Mouse (Mus musculus) embryonic facial prominence, embryonic 15.5 days (tissue): Measurements from ENCODE around the gene Slc35g1. TPM values are rescaled to one million over a fixed set of nuclear protein-coding genes. Genes with fewer than 3 reads are reported as not detected.
A peak's percentile ranks its signal among the peaks of the same experiment; 100 is the strongest.

Source experiments
- ATAC-seq: fragments of 200-750 bp; cut with Nextera tagmentation; 2 replicates; pipeline ENCODE4 v1.8.0; 2017; ENCODE audit warnings: low read depth, moderate TSS enrichment; ENCODE audit not compliant: insufficient number of reproducible peaks, low FRiP score, low TSS enrichment
- H3K27ac ChIP-seq: fragments of 300-500 bp; sonication (generic); replicated peaks from 2 replicates; pipeline ENCODE4 v1.5.1; 2015; ENCODE audit warnings: mild to moderate bottlenecking, inconsistent platforms
- H3K27me3 ChIP-seq: fragments of 300-500 bp; sonication (generic); 2 replicates; pipeline ENCODE4 v1.6.1; 2015; ENCODE audit warnings: inconsistent platforms
- H3K36me3 ChIP-seq: fragments of 300-500 bp; sonication (generic); 2 replicates; pipeline ENCODE4 v1.6.1; 2015; ENCODE audit warnings: mild to moderate bottlenecking, inconsistent platforms
- H3K4me1 ChIP-seq: fragments of 300-500 bp; sonication (generic); 2 replicates; pipeline ENCODE4 v1.6.1; 2015; ENCODE audit warnings: inconsistent platforms
- H3K4me2 ChIP-seq: fragments of 300-500 bp; sonication (generic); replicated peaks from 2 replicates; pipeline ENCODE4 v1.6.1; 2015; ENCODE audit warnings: mild to moderate bottlenecking, inconsistent platforms
- H3K4me3 ChIP-seq: fragments of 300-500 bp; sonication (generic); replicated peaks from 2 replicates; pipeline ENCODE4 v1.5.1; 2015; ENCODE audit warnings: mild to moderate bottlenecking, inconsistent platforms
- H3K9ac ChIP-seq: fragments of 300-500 bp; sonication (generic); 2 replicates; pipeline ENCODE4 v1.6.1; 2015; ENCODE audit warnings: inconsistent platforms
- H3K9me3 ChIP-seq: fragments of 300-500 bp; sonication (generic); replicated peaks from 2 replicates; pipeline ENCODE4 v1.6.1; 2016; ENCODE audit warnings: inconsistent platforms
- WGBS: fragments of 180-500 bp; shearing (Covaris S2); methylation state at CpG from one replicate; pipeline ENCODE4 v1.1.7; 2015; 5-methylcytosine and 5-hydroxymethylcytosine counted together
- polyA plus RNA-seq: library from polyadenylated mRNA; unstranded; fragments of >200 nt; fragmentation: Nextera tagmentation; extraction: Ambion mirVana; gene quantifications from 2 replicates; pipeline ENCODE4 v1.2.1, GENCODE M21; 2015

The Slc35g1 gene
- polyA plus RNA-seq, 1 experiment from 2014 or later = 3.1 TPM

- no peak overlapping the region for H3K27ac ChIP-seq
- no peaks in the 10 kb centered on the region for H3K36me3 ChIP-seq
- H3K9ac ChIP-seq = no peak overlapping the region
- H3K4me1 ChIP-seq = no peaks in the 10 kb centered on the region
- H3K27me3 ChIP-seq = no peaks in the 10 kb centered on the region
- WGBS = 42% methylated on average over 7 of the region's 7 CpGs
- H3K4me3 ChIP-seq = no peak overlapping the region
- no peaks in the 10 kb centered on the region for H3K9me3 ChIP-seq
- no peak overlapping the region for H3K4me2 ChIP-seq
- ATAC-seq = no peak
Observed at GRCm38 (mm10) chr19:38424581-38424980, 28.8 kb downstream of the Slc35g1 start.

- Histone ChIP-seq H3K27ac (no peak overlapping the region), H3K4me3 (no peak overlapping the region), H3K36me3 (no peaks in the 10 kb centered on the region), H3K4me1 (no peaks in the 10 kb centered on the region), H3K9ac (no peak overlapping the region), H3K4me2 (no peak overlapping the region), H3K9me3 (no peaks in the 10 kb centered on the region), H3K27me3 (no peaks in the 10 kb centered on the region)
- ATAC-seq = no peak
- 55% methylated on average over 5 of the region's 5 CpGs for WGBS
Observed at GRCm38 (mm10) chr19:38429269-38429668, 33.5 kb downstream of the Slc35g1 start.

- Histone ChIP-seq H3K36me3 (no peaks in the 10 kb centered on the region), H3K27me3 (no peaks in the 10 kb centered on the region), H3K4me2 (no peak overlapping the region), H3K27ac (no peak overlapping the region), H3K4me3 (no peak overlapping the region), H3K9ac (no peak overlapping the region), H3K4me1 (no peaks in the 10 kb centered on the region), H3K9me3 (no peaks in the 10 kb centered on the region)
- WGBS = 71% methylated on average over 8 of the region's 8 CpGs
- no peak for ATAC-seq
Observed at GRCm38 (mm10) chr19:38430475-38430874, 34.7 kb downstream of the Slc35g1 start.

GRCm38 (mm10) chr19:38431326-38431725, 35.5 kb downstream of the Slc35g1 start:
- H3K36me3 ChIP-seq = no peaks in the 10 kb centered on the region
- ATAC-seq = no peak
- 68% methylated on average over 7 of the region's 7 CpGs for WGBS

GRCm38 (mm10) chr19:38432021-38432420, 36.2 kb downstream of the Slc35g1 start:
- ATAC-seq = no peak
- Histone ChIP-seq H3K4me1 (no peaks in the 10 kb centered on the region), H3K9ac (no peak overlapping the region), H3K36me3 (no peaks in the 10 kb centered on the region), H3K27ac (no peak overlapping the region), H3K27me3 (no peaks in the 10 kb centered on the region), H3K9me3 (no peaks in the 10 kb centered on the region), H3K4me3 (no peak overlapping the region), H3K4me2 (no peak overlapping the region)
- 81% methylated on average over 3 of the region's 3 CpGs for WGBS

More at GRCm38 (mm10) chr19:38431326-38431725, 35.5 kb downstream of the Slc35g1 start:
- no peaks in the 10 kb centered on the region for H3K27me3 ChIP-seq
- no peak overlapping the region for H3K9ac ChIP-seq
- H3K27ac ChIP-seq = no peak overlapping the region
- H3K4me3 ChIP-seq = no peak overlapping the region
- no peak overlapping the region for H3K4me2 ChIP-seq
- no peaks in the 10 kb centered on the region for H3K4me1 ChIP-seq
- H3K9me3 ChIP-seq = no peaks in the 10 kb centered on the region

- ATAC-seq = no peak
- WGBS = 79% methylated on average over 2 of the region's 2 CpGs
- no peak overlapping the region for H3K9ac ChIP-seq
- no peaks in the 10 kb centered on the region for H3K36me3 ChIP-seq
- H3K9me3 ChIP-seq = no peaks in the 10 kb centered on the region
- H3K27ac ChIP-seq = no peak overlapping the region
- no peak overlapping the region for H3K4me2 ChIP-seq
- H3K27me3 ChIP-seq = no peaks in the 10 kb centered on the region
- H3K4me3 ChIP-seq = no peak overlapping the region
- H3K4me1 ChIP-seq = no peaks in the 10 kb centered on the region
Observed at GRCm38 (mm10) chr19:38433381-38433780, 37.6 kb downstream of the Slc35g1 start.

GRCm38 (mm10) chr19:38435221-38435620, 39.4 kb downstream of the Slc35g1 start:
- Histone ChIP-seq H3K36me3 (no peaks in the 10 kb centered on the region), H3K27ac (no peak overlapping the region), H3K27me3 (no peaks in the 10 kb centered on the region), H3K9me3 (no peaks in the 10 kb centered on the region), H3K4me3 (no peak overlapping the region), H3K9ac (no peak overlapping the region), H3K4me2 (no peak overlapping the region), H3K4me1 (no peaks in the 10 kb centered on the region)
- ATAC-seq = no peak
- WGBS = 86% methylated on average over 15 of the region's 15 CpGs

- Histone ChIP-seq H3K36me3 (no peaks in the 10 kb centered on the region), H3K4me1 (no peaks in the 10 kb centered on the region), H3K27ac (no peak overlapping the region), H3K9me3 (no peaks in the 10 kb centered on the region), H3K4me3 (no peak overlapping the region), H3K9ac (no peak overlapping the region), H3K4me2 (no peak overlapping the region), H3K27me3 (no peaks in the 10 kb centered on the region)
- 21% methylated on average over 8 of the region's 8 CpGs for WGBS
- ATAC-seq = peak; percentile 60
Observed at GRCm38 (mm10) chr19:38441860-38442259, 46.1 kb downstream of the Slc35g1 start.

GRCm38 (mm10) chr19:38445758-38446157, 50.0 kb downstream of the Slc35g1 start:
- Histone ChIP-seq H3K4me1 (no peaks in the 10 kb centered on the region), H3K9ac (no peak overlapping the region), H3K9me3 (no peaks in the 10 kb centered on the region), H3K36me3 (no peaks in the 10 kb centered on the region), H3K4me3 (no peak overlapping the region), H3K27ac (no peak overlapping the region), H3K27me3 (no peaks in the 10 kb centered on the region), H3K4me2 (no peak overlapping the region)
- WGBS = 73% methylated on average over 5 of the region's 5 CpGs
- ATAC-seq = no peak

Other genes starting within 250 kb of the Slc35g1 start
- gene Fra10ac1, start 171.8 kb upstream of the Slc35g1 start, polyA plus RNA-seq = 34.5 and 35.4 TPM in 2 replicates
- gene Lgi1, start 131.4 kb upstream of the Slc35g1 start, polyA plus RNA-seq = 2.6 and 2.8 TPM in 2 replicates
- gene Plce1, start 85.1 kb downstream of the Slc35g1 start, polyA plus RNA-seq = 5.3 and 5.9 TPM in 2 replicates